Mouse (Mus musculus): ENCODE data around the gene Csnk1g1. TPM values are rescaled to one million over a fixed set of nuclear protein-coding genes. Genes with fewer than 3 reads are reported as not detected.

Csnk1g1 gene
- polyA plus RNA-seq, 1 experiment from 2014 or later = 3.1 TPM

GRCm38 (mm10) chr9:66051493-66051892 lies 142.8 kb downstream of the Csnk1g1 start:
- 0 out of 2 replicates have a peak, but pooled peaks cover 7% of the 10 kb centered on the region for H3K9me3 ChIP-seq (replicated peaks)
- no peaks in the 10 kb centered on the region for H3K36me3 ChIP-seq (replicated peaks)
- no peak overlapping the region for H3K9ac ChIP-seq
- no peak for ATAC-seq (ENCODE audit: insufficient read depth)
- H3K4me1 ChIP-seq (replicated peaks) = no peaks in the 10 kb centered on the region
- no peak overlapping the region for H3K27ac ChIP-seq (replicated peaks)
- H3K4me3 ChIP-seq (replicated peaks) = no peak overlapping the region
- H3K27me3 ChIP-seq = no peaks in the 10 kb centered on the region
- no peak overlapping the region for H3K4me2 ChIP-seq
- 50% methylated on average over 4 of the region's 4 CpGs for WGBS (ENCODE audit: insufficient replicate concordance)

DNA sequence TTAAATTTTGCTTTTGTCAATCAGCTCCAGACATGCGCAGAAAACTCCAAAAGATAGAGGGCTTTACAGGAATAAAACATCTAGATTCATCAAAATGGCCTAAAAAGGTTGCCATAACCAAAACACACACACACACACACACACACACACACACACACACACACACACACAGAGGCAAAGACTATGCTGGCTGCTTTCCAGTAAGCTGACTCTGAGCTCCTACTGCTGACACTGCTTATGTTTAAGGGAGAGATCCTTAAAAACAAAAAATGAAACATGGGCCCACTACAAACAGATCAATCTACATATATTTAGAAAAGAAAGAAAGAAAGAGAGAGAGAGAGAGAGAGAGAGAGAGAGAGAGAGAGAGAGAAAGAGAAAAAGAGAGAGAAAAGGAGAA lies 144.0 kb downstream of the Csnk1g1 start:
- no peaks in the 10 kb centered on the region for H3K27me3 ChIP-seq
- H3K4me1 ChIP-seq (replicated peaks) = no peaks in the 10 kb centered on the region
- no peak overlapping the region for H3K4me2 ChIP-seq
- H3K4me3 ChIP-seq (replicated peaks) = no peak overlapping the region
- 79% methylated on average over 1 of the region's 1 CpGs for WGBS (ENCODE audit: insufficient replicate concordance)
- 0 out of 2 replicates have a peak, but pooled peaks cover 7% of the 10 kb centered on the region for H3K9me3 ChIP-seq (replicated peaks)
- no peaks in the 10 kb centered on the region for H3K36me3 ChIP-seq (replicated peaks)
- no peak for ATAC-seq (ENCODE audit: insufficient read depth)
- H3K27ac ChIP-seq (replicated peaks) = no peak overlapping the region
- H3K9ac ChIP-seq = no peak overlapping the region

GRCm38 (mm10) chr9:66053620-66054019 lies 144.9 kb downstream of the Csnk1g1 start:
- H3K27ac ChIP-seq (replicated peaks) = no peak overlapping the region
- no peak overlapping the region for H3K4me2 ChIP-seq
- no peak overlapping the region for H3K9ac ChIP-seq
- H3K36me3 ChIP-seq (replicated peaks) = no peaks in the 10 kb centered on the region
- H3K4me3 ChIP-seq (replicated peaks) = no peak overlapping the region
- 46% methylated on average over 1 of the region's 1 CpGs for WGBS (ENCODE audit: insufficient replicate concordance)
- H3K27me3 ChIP-seq = no peaks in the 10 kb centered on the region
- H3K9me3 ChIP-seq (replicated peaks) = 0 out of 2 replicates have a peak, but pooled peaks cover 7% of the 10 kb centered on the region
- no peak for ATAC-seq (ENCODE audit: insufficient read depth)
- peaks cover 6% of the 10 kb centered on the region; the same call in 1 of the 2 replicates for H3K4me1 ChIP-seq (replicated peaks)

DNA sequence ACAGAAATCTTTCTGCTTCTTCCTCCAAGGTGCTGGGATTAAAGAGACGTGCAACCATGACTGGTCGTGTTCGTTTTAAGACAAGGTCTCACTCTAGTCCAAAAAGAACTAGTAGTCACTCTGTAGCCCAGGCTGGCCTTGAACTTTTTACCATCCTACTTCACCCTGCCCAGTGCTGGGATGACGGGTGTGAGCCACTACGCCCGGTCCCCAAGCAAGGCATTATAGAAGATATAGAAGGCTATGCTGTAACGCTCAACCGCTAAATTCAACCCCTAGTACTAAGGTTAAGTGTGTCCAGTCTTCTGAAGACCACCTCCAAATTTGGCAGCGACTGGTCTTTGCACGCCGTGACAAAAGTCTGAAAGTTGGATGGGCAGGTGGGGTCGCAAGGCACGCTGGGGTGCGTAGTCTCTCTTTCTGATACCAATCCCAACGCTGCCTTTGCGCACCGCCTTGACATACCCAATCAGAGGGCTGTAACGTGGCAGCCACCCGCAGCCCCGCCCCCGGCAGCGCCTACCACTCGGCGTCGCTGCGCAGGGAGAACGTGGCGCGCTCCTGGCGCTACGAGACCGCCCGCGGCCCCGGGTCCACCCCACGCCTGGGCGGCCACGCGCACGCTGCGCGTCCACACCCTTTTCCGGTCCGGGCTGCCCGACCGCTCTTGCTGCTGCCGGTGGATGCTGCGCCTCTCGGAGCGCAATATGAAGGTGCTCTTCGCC lies 151.0 kb downstream of the Csnk1g1 start, which contains the start of gene Ppib:
Gene Ppib, plus strand, starts transcription at position 640 of the 725 bp plus-strand sequence.
- WGBS (ENCODE audit: insufficient replicate concordance) = 2% methylated on average over 51 of the region's 51 CpGs
- ATAC-seq (ENCODE audit: insufficient read depth) = peak; percentile 96
- peak within 1 kb of the TSS; percentile 91 for H3K27ac ChIP-seq (replicated peaks)

DNA sequence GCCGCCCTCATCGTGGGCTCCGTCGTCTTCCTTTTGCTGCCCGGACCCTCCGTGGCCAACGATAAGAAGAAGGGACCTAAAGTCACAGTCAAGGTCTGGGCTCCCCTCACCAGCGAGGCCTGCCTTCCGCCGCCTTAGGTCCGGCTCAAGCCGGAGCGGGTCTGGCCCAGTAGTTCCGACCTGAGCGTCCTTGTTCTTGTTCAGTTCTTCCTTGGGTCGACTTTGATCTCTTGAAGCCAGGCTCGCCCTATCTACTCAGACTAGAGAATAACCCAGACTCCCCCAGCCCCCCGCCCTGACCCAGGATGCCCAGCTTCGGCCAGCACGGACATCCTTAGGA lies 151.6 kb downstream of the Csnk1g1 start:
- peaks cover 37% of the 10 kb centered on the region for H3K36me3 ChIP-seq (replicated peaks)
- H3K4me1 ChIP-seq (replicated peaks) = peaks cover 36% of the 10 kb centered on the region
- ATAC-seq (ENCODE audit: insufficient read depth) = peak; percentile 48
- peak overlapping the region; percentile 91 for H3K27ac ChIP-seq (replicated peaks)
- no peaks in the 10 kb centered on the region for H3K9me3 ChIP-seq (replicated peaks)
- under 1% methylated on average over 20 of the region's 20 CpGs for WGBS (ENCODE audit: insufficient replicate concordance)
- H3K27me3 ChIP-seq = no peaks in the 10 kb centered on the region
- peak overlapping the region; percentile 96 for H3K9ac ChIP-seq
- H3K4me3 ChIP-seq (replicated peaks) = peak overlapping the region; percentile 93
- H3K4me2 ChIP-seq = peak overlapping the region; percentile 75

More for the DNA sequence above, 151.0 kb downstream of the Csnk1g1 start, which contains the start of gene Ppib:
- H3K27me3 ChIP-seq = no peaks in the 10 kb centered on the region
- no peaks in the 10 kb centered on the region for H3K9me3 ChIP-seq (replicated peaks)
- peak within 1 kb of the TSS; percentile 96 for H3K9ac ChIP-seq
- peaks cover 33% of the 10 kb centered on the region for H3K36me3 ChIP-seq (replicated peaks)
- H3K4me1 ChIP-seq (replicated peaks) = peaks cover 36% of the 10 kb centered on the region
- peak within 1 kb of the TSS; percentile 93 for H3K4me3 ChIP-seq (replicated peaks)
- peak within 1 kb of the TSS; percentile 90 for H3K4me2 ChIP-seq

DNA sequence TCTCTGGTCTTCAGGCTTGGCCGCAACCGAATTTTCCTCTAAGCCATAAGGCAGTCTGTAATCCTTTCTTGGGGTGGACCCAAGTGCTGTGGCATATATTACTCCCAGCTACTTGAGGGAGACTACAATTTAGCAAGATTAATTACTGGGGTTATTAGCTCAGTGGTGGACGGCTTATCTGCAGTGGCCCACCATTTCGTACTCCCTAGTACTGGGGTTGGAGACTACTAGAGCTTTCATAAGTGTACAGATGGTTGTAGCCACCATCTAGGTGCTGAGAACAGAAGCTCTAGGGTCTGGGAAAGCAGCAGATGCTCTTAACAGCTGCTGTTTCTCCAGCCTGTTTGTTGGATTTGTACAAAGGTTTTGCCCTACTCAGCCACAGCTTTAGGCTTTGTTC lies 152.3 kb downstream of the Csnk1g1 start:
- Histone ChIP-seq H3K27me3 (no peaks in the 10 kb centered on the region), H3K36me3 (replicated peaks) (peaks cover 44% of the 10 kb centered on the region), H3K4me1 (replicated peaks) (peaks cover 36% of the 10 kb centered on the region), H3K4me2 (peak overlapping the region; percentile 75), H3K27ac (replicated peaks) (peak overlapping the region; percentile 91), H3K9me3 (replicated peaks) (no peaks in the 10 kb centered on the region), H3K9ac (peak overlapping the region; percentile 96), H3K4me3 (replicated peaks) (peak overlapping the region; percentile 93)
- no peak for ATAC-seq (ENCODE audit: insufficient read depth)
- 24% methylated on average over 4 of the region's 4 CpGs for WGBS (ENCODE audit: insufficient replicate concordance)

DNA sequence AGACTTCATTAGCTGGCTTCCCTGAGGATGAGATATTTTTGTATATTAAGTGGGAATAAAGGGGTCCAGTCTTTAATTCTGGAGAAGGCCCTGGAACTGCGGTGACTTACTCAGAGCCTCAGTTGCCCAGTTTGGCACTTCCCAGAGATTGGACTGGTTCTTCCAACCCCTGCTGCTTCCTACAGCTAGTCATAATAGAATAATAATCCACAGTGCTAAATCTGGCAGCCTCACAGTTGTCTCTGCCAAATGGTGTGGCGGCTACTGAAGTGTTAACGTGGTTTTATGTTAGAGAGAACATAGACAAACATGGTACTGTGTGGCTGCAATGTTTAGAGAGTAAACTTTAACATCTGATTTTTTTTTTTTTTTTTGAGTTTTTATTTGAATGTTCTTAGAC lies 152.9 kb downstream of the Csnk1g1 start:
- whole genome bisulfite sequencing (ENCODE audit: insufficient replicate concordance) = 89% methylated on average over 3 of the region's 3 CpGs
- Histone ChIP-seq H3K27ac (replicated peaks) (peak overlapping the region; percentile 91), H3K4me3 (replicated peaks) (peak overlapping the region; percentile 93), H3K36me3 (replicated peaks) (peaks cover 51% of the 10 kb centered on the region), H3K4me2 (peak overlapping the region; percentile 75), H3K4me1 (replicated peaks) (peaks cover 43% of the 10 kb centered on the region), H3K9ac (peak overlapping the region; percentile 96), H3K9me3 (replicated peaks) (no peaks in the 10 kb centered on the region), H3K27me3 (no peaks in the 10 kb centered on the region)
- no peak for ATAC-seq (ENCODE audit: insufficient read depth)

DNA sequence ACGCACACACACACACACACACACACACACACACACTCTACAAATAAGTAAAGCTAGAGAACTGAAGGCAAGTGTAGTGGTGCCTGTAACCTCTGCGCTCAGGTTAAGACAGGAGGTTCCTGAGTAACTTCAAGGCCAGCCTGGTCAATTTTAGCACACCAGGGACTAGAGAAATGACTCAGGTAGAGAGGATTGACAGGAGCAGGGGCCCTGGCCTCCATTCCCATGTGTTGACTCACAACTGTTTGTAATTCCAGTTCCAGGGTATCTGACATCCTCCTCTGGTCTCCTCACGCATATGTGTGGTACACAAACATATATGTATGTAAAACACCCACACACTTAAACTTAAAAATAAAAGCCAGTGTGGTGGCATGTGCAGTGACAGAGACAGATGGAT lies 154.7 kb downstream of the Csnk1g1 start:
- peaks cover 9% of the 10 kb centered on the region; the same call in 1 of the 2 replicates for H3K27me3 ChIP-seq
- H3K4me2 ChIP-seq = no peak overlapping the region
- 89% methylated on average over 3 of the region's 3 CpGs for WGBS (ENCODE audit: insufficient replicate concordance)
- H3K4me3 ChIP-seq (replicated peaks) = no peak overlapping the region
- H3K27ac ChIP-seq (replicated peaks) = peak overlapping the region; percentile 24
- H3K36me3 ChIP-seq (replicated peaks) = peaks cover 65% of the 10 kb centered on the region
- H3K9ac ChIP-seq = no peak overlapping the region
- peaks cover 56% of the 10 kb centered on the region for H3K4me1 ChIP-seq (replicated peaks)
- no peak for ATAC-seq (ENCODE audit: insufficient read depth)
- H3K9me3 ChIP-seq (replicated peaks) = no peaks in the 10 kb centered on the region

DNA sequence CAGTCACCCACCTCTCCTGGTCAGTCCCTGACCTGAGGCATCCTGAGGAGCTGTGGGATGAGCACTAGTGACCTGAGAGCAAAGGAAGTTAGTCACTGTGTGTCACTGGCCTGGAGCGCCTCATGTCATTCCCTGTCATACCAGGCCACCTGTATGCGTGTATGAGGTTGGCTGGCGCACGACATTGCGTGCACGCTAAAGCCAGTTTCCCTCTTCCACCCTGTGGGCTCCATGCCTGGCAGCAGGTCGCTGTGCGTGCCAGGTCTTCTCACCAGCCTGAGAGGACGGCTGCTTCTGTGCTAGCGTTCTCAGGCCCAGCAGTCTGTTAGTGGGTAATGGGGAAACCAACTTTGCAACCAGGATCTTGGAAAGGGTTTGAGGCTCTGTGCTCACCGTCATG lies 155.6 kb downstream of the Csnk1g1 start:
- H3K27me3 ChIP-seq = peaks cover 17% of the 10 kb centered on the region; the same call in 1 of the 2 replicates
- H3K4me3 ChIP-seq (replicated peaks) = no peak overlapping the region
- peaks cover 65% of the 10 kb centered on the region for H3K36me3 ChIP-seq (replicated peaks)
- no peaks in the 10 kb centered on the region for H3K9me3 ChIP-seq (replicated peaks)
- no peak for ATAC-seq (ENCODE audit: insufficient read depth)
- WGBS (ENCODE audit: insufficient replicate concordance) = 95% methylated on average over 11 of the region's 11 CpGs
- no peak overlapping the region for H3K4me2 ChIP-seq
- H3K9ac ChIP-seq = no peak overlapping the region
- peak overlapping the region; percentile 24; the same call in 1 of the 2 replicates for H3K27ac ChIP-seq (replicated peaks)
- peaks cover 56% of the 10 kb centered on the region for H3K4me1 ChIP-seq (replicated peaks)

- whole genome bisulfite sequencing (ENCODE audit: insufficient replicate concordance) = 86% methylated on average over 3 of the region's 3 CpGs
- Histone ChIP-seq H3K9me3 (replicated peaks) (no peaks in the 10 kb centered on the region), H3K27me3 (peaks cover 19% of the 10 kb centered on the region; the same call in 1 of the 2 replicates), H3K27ac (replicated peaks) (no peak overlapping the region; the same call in 1 of the 2 replicates), H3K4me3 (replicated peaks) (peak overlapping the region; percentile 82; the same call in 1 of the 2 replicates), H3K4me1 (replicated peaks) (peaks cover 60% of the 10 kb centered on the region), H3K4me2 (peak overlapping the region; percentile 82; the same call in 1 of the 2 replicates), H3K9ac (no peak overlapping the region), H3K36me3 (replicated peaks) (peaks cover 59% of the 10 kb centered on the region)
- no peak for ATAC-seq (ENCODE audit: insufficient read depth)
Measured at GRCm38 (mm10) chr9:66066791-66067190, 158.1 kb downstream of the Csnk1g1 start.

GRCm38 (mm10) chr9:66067542-66067941 lies 158.8 kb downstream of the Csnk1g1 start:
- WGBS (ENCODE audit: insufficient replicate concordance) = 51% methylated on average over 5 of the region's 5 CpGs
- Histone ChIP-seq H3K4me3 (replicated peaks) (peak overlapping the region; percentile 82), H3K27me3 (peaks cover 22% of the 10 kb centered on the region), H3K9me3 (replicated peaks) (no peaks in the 10 kb centered on the region), H3K27ac (replicated peaks) (peak overlapping the region; percentile 81; the same call in 1 of the 2 replicates), H3K36me3 (replicated peaks) (peaks cover 52% of the 10 kb centered on the region), H3K4me1 (replicated peaks) (peaks cover 56% of the 10 kb centered on the region), H3K4me2 (peak overlapping the region; percentile 82), H3K9ac (peak overlapping the region; percentile 90; the same call in 1 of the 2 replicates)
- no peak for ATAC-seq (ENCODE audit: insufficient read depth)
